Mouse (Mus musculus) T-helper 17 cell (primary cell): ENCODE results near the gene Tomm20.

ENCODE experiments used
- in situ Hi-C, 2 experiments: fragments of 300-600 bp; cut with MboI, MseI; formaldehyde crosslinking; loops; 1 replicate in 1 of 2; 2 replicates in 1 of 2; pipeline ENCODE4 v1.15.1; 2025; ENCODE audit warnings: high pct_unique_total_duplicates in 2 of 2

Tomm20 gene

GRCm38 (mm10) chr8:126887639-126888006, 58.0 kb downstream of the Tomm20 start:
- in situ Hi-C loops, result no loop called here

DNA sequence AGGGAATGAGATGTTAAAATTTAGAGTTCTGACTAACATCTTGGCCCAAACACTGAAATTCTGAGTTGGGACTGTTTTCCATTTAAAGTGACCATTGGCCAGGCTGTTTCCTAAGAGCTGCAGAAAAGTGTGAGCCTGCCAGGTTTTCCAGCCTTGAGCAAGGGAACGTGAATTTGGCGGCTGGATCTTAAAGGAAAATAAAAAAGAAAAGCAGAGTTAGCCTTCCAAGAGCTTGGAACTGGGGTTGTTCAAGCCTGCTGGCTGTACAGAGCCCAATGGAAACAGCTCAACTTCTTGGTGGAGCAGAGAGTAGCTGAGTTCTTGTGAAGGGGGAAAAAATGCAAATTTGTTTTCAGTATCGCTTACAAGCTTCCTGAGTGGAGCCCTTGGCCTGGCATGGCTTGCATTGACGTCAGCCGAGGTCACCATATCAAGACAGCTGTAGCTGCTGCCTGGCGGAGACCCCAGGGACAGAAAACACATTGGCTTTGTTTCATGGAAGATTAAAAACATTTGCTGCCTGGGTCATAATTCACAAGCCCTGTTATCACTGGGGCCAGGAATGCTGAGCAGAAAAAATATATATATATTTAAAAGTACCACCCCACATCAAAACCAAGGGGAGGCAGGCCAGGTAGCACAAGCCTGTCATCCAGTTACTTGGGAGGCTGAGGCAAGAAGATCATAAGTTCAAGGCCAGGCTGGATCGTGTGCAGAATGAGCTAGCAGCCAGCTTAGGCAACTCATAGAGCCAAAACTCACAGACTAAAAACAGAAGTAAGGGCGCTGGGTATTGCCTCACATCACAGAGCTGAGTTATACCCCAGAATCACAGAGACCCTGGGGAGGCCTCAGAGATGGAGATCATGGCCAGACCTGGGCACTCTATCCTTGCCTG, 58.7 kb downstream of the Tomm20 start:
- in situ Hi-C loops, result no loop called here

- in situ Hi-C loops, result no loop called here
Measured at GRCm38 (mm10) chr8:126885554-126886485, 59.8 kb downstream of the Tomm20 start.

GRCm38 (mm10) chr8:126884202-126884926, 61.3 kb downstream of the Tomm20 start:
- in situ Hi-C loops, result loop anchor here in 1 of 2 experiments (5.0 kb wide), 1 partner anchor 37 kb away; no protein-coding TSS in a partner anchor

GRCm38 (mm10) chr8:126883752-126884151, 61.9 kb downstream of the Tomm20 start:
- in situ Hi-C loops, result loop anchor here in 1 of 2 experiments (5.0 kb wide), 1 partner anchor 36 kb away; no protein-coding TSS in a partner anchor

DNA sequence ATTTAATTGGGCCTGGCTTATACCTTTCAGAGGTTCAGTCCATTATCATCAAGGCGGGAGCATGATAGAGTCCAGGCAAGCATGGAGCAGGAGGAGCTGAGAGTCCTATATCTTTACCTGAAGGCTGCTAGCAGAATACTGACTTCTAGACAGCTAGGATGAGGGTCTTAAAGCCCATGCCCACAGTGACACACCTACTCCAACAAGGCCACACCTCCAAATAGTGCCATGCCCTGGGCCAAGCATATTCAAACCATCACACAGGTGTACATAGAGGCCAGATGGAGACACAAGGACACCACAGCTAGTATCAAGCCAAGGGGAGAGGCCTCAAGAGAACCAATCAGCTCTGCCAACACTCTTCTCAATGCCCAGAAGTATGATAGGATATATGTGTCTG, 63.1 kb downstream of the Tomm20 start:
- in situ Hi-C loops, result loop anchor here in 1 of 2 experiments (5.0 kb wide), 1 partner anchor 35 kb away; no protein-coding TSS in a partner anchor

DNA sequence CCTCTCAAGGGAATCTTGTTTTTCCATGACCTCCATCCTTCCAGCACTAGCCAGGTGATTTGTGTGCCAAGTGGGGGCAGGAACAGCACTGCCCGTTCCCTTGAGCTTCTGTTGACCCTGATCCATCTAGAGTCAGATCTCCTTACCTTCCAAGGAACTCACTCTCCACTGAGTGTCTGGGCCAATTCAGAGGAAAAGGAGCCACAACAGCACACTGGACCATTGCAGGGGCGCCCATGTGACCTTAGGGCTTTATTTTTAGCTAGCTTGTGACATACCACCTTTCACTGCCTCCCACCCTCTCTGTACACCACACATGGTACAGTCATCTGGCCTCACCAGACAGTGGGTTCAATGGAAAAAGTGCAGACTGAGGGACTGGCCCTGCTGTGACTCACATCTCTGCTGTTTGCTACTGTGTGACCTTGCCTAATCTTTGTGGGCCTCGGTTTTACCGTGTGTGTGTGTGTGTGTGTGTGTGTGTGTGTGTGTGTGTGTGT, 64.0 kb downstream of the Tomm20 start:
- in situ Hi-C loops, result loop anchor here in 1 of 2 experiments (5.0 kb wide), 1 partner anchor 34 kb away; no protein-coding TSS in a partner anchor
